Mouse (Mus musculus) MEL (cell line): ENCODE measurements around the gene Chd6.

Experiments
- CTCF ChIP-seq, 3 experiments: IDR thresholded peaks in 2 of 3; conservative IDR thresholded peaks in 1 of 3; 2 replicates each; pipeline ENCODE4 v1.5.1; 2011 to 2012; ENCODE audit warnings: low read length in 3 of 3, low read depth in 2 of 3, mild to moderate bottlenecking in 2 of 3, improper control_type of control experiment in 1 of 3, inconsistent platforms in 1 of 3, mixed read lengths in 1 of 3, moderate library complexity in 1 of 3; ENCODE audit not compliant: control insufficient read depth in 1 of 3, insufficient read depth in 1 of 3, poor library complexity in 1 of 3, severe bottlenecking in 1 of 3
- EP300 ChIP-seq, 2 experiments: IDR thresholded peaks; 2 replicates each; pipeline ENCODE4 v1.6.1; 2011; ENCODE audit warnings: improper control_type of control experiment in 2 of 2, low read length in 2 of 2, low read depth in 1 of 2, mild to moderate bottlenecking in 1 of 2
- GATA1 ChIP-seq: IDR thresholded peaks from 2 replicates; pipeline ENCODE4 v1.6.1; 2011; ENCODE audit warnings: low read depth, low read length, improper control_type of control experiment
- POLR2A ChIP-seq, 2 experiments: IDR thresholded peaks; 2 replicates each; pipeline ENCODE4 v1.6.1; 2011 to 2012; ENCODE audit warnings: low read length in 2 of 2, mild to moderate bottlenecking in 2 of 2, control low read depth in 1 of 2, improper control_type of control experiment in 1 of 2, low read depth in 1 of 2, moderate library complexity in 1 of 2; ENCODE audit not compliant: control insufficient read depth in 1 of 2, insufficient read depth in 1 of 2, poor library complexity in 1 of 2
- TAL1 ChIP-seq: IDR thresholded peaks from 2 replicates; pipeline ENCODE4 v1.6.1; 2012; ENCODE audit warnings: mild to moderate bottlenecking, inconsistent platforms, low read length, moderate library complexity, mixed read lengths
- TBP ChIP-seq: IDR thresholded peaks from 2 replicates; pipeline ENCODE4 v1.8.0; 2011; ENCODE audit warnings: low read depth, low read length, improper control_type of control experiment
- TCF12 ChIP-seq: IDR thresholded peaks from 2 replicates; pipeline ENCODE4 v1.6.1; 2014; ENCODE audit warnings: low read depth, mild to moderate bottlenecking, inconsistent platforms, low read length, improper control_type of control experiment, moderate library complexity
- UBTF ChIP-seq: IDR thresholded peaks from 2 replicates; pipeline ENCODE4 v1.6.1; 2012; ENCODE audit warnings: low read depth, mild to moderate bottlenecking, inconsistent platforms, low read length, improper control_type of control experiment, moderate library complexity, borderline replicate concordance; ENCODE audit not compliant: insufficient read depth
- ZC3H11A ChIP-seq: IDR thresholded peaks from 2 replicates; pipeline ENCODE4 v1.6.1; 2012; ENCODE audit warnings: low read depth, mild to moderate bottlenecking, inconsistent platforms, low read length, improper control_type of control experiment
- ZKSCAN1 ChIP-seq: IDR thresholded peaks from 2 replicates; pipeline ENCODE4 v1.6.1; 2012; ENCODE audit warnings: low read depth, mild to moderate bottlenecking, inconsistent platforms, low read length, improper control_type of control experiment, moderate library complexity
- ZNF384 ChIP-seq: IDR thresholded peaks from 2 replicates; pipeline ENCODE4 v1.6.1; 2012; ENCODE audit warnings: low read depth, mild to moderate bottlenecking, inconsistent platforms, low read length, improper control_type of control experiment

- TF ChIP-seq ZNF384, result no peak
- TF ChIP-seq ZC3H11A, result no peak
- TF ChIP-seq EP300 (IDR thresholded peaks at IDR 0.05; ENCODE audit: low read depth in 1 of 2, low read length in 2 of 2), result no peak
- TF ChIP-seq POLR2A (IDR thresholded peaks at IDR 0.05; ENCODE audit: control insufficient read depth in 1 of 2, insufficient read depth in 1 of 2, low read depth in 1 of 2, low read length in 2 of 2, poor library complexity in 1 of 2), result no peak
- no peak for TF ChIP-seq CTCF (IDR thresholded peaks at IDR 0.05 in 2 of 3, conservative IDR thresholded peaks at IDR 0.05 in 1 of 3; ENCODE audit: control insufficient read depth in 1 of 3, insufficient read depth in 1 of 3, low read depth in 2 of 3, low read length in 3 of 3, poor library complexity in 1 of 3, severe bottlenecking in 1 of 3)
- no peak for TF ChIP-seq TCF12
- TF ChIP-seq TBP, result no peak
- no peak for TF ChIP-seq TAL1
- TF ChIP-seq UBTF, result no peak
- TF ChIP-seq GATA1, result no peak
- TF ChIP-seq ZKSCAN1, result no peak
Observed at GRCm38 (mm10) chr2:160912231-160912671, 196.6 kb downstream of the Chd6 start, which contains the start of gene Emilin3.
